Mouse (Mus musculus): ENCODE measurements around the gene Ntrk1.
"Not testable (repeated sequence)": the region's sequence is repeated elsewhere in the genome, so short reads cannot be mapped to it uniquely, and the experiment has no call there.

DNA sequence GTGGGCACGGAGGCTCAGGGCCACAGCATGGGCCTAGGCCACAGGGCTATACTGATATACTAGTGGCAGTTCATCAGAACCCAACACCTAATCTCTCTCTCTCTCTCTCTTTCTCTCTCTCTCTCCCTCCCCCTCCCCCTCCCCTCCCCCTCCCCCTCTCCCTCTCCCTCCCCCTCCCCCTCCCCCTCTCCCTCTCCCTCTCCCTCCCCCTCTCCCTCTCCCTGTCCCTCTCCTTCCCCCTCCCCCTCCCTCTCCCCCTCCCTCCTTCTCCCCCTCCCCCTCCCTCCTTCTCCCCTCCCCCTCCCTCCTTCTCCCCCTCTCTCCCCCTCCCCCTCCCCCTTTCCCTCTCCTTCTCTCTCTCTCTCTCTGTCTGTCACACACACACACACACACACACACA, 29.2 kb upstream of the Ntrk1 start, which contains the start of gene Pear1:
- TF ChIP-seq CTCF (IDR thresholded peaks at IDR 0.05; ENCODE audit: borderline replicate concordance, extremely low read depth, insufficient read depth, insufficient read length); POLR2A (IDR thresholded peaks at IDR 0.05; ENCODE audit: borderline replicate concordance, extremely low read depth, insufficient read depth, insufficient read length, poor library complexity, severe bottlenecking): not testable (repeated sequence)
